Mouse (Mus musculus) liver, embryonic 14.5 days (tissue): ENCODE data around the gene Pgm2l1.

Experiments used
- CTCF ChIP-seq: IDR thresholded peaks from 2 replicates; pipeline ENCODE4 v1.5.1; 2016; ENCODE audit warnings: antibody characterized with exemption, low read depth, control low read depth
- EP300 ChIP-seq: IDR thresholded peaks from 2 replicates; pipeline ENCODE4 v1.6.1; 2016; ENCODE audit warnings: antibody characterized with exemption, low read depth

- TF ChIP-seq CTCF (peak; percentile 48; the same call in 1 of the 2 replicates), EP300 (no peak)
Observed at GRCm38 (mm10) chr7:100276397-100276796, 49.2 kb downstream of the Pgm2l1 start.
